Mouse (Mus musculus): ENCODE results near the gene Il17f.
"Not testable (repeated sequence)": the region's sequence is repeated elsewhere in the genome, so short reads cannot be mapped to it uniquely, and the experiment has no call there.

The Il17f gene

DNA sequence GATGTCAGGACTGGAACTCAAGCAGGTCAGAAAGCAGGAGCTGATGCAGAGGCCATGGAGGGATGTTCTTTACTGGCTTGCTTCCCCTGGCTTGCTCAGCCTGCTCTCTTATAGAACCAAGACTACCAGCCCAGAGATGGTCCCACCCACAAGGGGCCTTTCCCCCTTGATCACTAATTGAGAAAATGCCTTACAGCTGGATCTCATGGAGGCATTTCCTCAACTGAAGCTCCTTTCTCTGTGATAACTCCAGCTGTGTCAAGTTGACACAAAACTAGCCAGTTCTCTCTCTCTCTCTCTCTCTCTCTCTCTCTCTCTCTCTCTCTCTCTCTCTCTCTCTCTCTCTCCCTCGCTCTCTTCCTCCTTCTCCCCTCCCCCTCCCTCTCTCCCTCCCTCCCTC lies at the start of gene Il17f:
TSS of gene Il17f (minus strand) at position 101 of the 400 bp plus-strand sequence.
- DNase-seq (ENCODE audit: low spot score in 2 of 2): not testable (repeated sequence)

GRCm38 (mm10) chr1:20839911-20840310 lies 49.5 kb upstream of the Il17f start:
- no peak for DNase-seq (ENCODE audit: low spot score in 2 of 2)

DNA sequence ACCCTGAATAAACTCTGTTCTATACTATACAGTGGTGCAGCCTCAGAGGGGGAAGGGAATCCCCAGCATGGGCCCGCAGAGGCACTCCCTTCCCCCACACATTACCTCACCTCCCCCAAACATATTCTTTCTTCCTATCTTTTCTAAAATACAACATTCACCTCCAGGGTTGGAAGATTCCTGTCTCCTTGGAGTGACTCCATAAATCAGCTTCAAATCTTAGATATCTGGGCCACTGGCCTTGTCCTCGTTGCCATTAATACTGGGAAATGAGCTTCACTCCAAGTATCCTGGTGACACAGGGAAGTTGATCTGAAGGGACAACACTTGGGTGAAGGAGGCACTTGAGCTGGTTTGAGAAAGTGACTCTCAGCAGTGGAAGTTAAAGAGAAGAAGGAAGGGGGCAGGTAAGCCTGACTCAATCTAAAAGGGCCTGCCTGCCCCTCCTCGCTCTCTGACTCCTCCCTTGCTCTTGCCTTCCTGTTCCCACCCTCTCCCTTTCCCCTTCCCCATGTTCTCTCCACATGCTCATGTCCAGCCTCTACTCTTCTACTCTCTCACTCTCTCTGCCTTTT lies 46.2 kb upstream of the Il17f start:
- no peak for DNase-seq (ENCODE audit: low spot score in 2 of 2)

GRCm38 (mm10) chr1:20833141-20833511 lies 42.7 kb upstream of the Il17f start:
- DNase-seq (ENCODE audit: low spot score in 2 of 2): no peak

GRCm38 (mm10) chr1:20832473-20833140 lies 42.2 kb upstream of the Il17f start:
- no peak for DNase-seq (ENCODE audit: low spot score in 2 of 2)

GRCm38 (mm10) chr1:20830546-20830945 lies 40.1 kb upstream of the Il17f start:
- no peak for DNase-seq (ENCODE audit: low spot score in 2 of 2)

DNA sequence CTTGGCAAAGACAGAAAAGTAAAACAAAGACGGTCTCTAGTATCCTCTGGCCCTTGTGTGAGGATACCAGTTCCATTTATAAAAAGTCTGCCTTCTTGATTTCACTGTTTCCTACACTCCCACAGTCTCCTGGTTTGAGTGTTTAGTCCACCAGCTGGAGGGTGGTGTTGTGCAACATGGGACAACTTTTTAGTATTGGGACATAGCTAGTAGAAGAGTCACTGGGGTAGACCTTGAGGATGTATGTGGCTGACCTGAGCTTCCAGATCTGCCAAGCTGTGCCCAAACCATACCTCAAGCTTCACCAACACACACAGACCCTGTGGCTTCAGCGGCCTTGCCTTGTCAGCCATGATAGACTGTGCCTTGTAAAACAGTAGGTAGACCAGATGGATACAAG lies 37.6 kb upstream of the Il17f start:
- no peak for DNase-seq (ENCODE audit: low spot score in 2 of 2)

- DNase-seq (ENCODE audit: low spot score in 2 of 2): no peak
These were observed 34.6 kb upstream of the Il17f start for GRCm38 (mm10) chr1:20825036-20825435.

- DNase-seq (ENCODE audit: low spot score in 2 of 2): no peak
These were observed 33.5 kb upstream of the Il17f start for GRCm38 (mm10) chr1:20823906-20824305.

DNA sequence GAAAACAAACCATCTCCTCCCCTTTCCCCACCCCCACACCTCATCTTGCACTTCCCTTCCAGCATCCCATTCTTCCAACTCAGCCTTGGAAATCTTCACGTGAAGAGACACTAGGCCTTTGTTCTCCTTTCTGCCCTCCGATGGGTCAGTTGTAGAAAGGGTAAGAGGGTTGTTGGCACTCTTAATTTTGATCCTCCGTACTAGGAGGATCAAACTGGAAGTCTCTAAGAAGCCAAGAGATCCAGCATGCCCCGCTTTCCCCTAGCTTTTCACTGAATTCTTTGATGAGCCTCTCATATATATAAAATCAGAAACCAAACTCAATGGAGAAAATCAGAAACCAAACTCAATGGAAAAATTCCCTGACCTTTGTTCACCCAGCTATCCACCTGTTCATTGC lies 33.1 kb upstream of the Il17f start:
- DNase-seq (ENCODE audit: low spot score in 2 of 2): no peak

DNA sequence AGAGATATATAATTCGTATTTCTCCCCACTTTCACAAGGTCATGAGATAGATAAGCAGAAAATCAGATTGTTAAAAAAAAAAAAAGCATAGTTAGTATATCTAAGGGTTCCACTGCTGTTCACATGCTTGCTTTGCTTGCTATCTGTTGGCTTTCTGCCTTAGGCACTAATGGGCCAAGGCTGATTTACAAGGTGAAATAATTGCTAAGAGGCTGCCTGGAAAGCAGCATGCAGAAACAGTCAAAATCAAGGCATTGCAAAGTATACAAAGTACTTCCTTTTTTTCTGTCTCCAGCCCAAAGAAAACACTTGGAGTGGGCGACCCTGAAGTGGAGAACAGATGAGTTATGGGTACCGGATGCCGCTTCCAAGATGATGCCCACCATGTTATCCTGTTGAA lies 30.5 kb upstream of the Il17f start:
- DNase-seq (ENCODE audit: low spot score in 2 of 2): no peak

DNA sequence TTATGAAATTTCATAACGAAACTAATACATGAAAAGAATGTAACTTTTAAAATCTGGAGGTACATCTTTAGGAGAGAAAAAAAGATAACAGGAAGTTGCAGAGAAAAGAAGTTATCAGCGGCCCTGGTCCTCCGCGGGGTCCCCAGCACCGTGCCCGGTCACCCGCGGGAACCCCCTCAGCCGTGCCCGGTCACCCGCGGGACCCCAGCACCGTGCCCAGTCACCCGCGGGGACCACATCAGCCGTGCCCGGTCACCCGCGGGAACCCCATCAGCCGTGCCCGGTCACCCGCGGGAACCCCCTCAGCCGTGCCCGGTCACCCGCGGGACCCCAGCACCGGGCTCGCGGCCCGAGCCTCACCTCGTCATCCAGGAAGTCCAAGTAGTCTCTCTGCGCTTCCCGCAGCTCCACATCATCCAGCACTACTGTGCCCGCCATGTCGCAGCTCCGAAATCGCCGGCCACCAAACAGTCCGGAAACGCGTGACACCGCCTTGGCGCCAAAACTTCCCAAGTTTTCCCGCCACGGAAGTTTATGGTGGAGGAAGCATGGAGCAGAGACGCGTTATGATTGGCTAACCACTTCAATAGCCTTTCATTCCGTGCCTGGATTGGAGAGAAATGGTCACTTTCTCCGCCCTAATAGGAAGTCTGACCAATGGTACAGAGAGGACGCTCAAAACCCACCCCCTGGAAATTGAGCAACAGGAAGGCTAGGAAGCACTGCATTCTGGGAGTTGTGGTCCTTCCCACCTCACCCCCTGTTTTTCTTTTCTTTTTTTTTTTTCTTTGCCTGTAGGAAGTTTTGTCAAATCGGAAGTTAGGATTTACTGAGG lies 29.6 kb upstream of the Il17f start, which contains the start of gene Mcm3:
TSS of gene Mcm3 (minus strand) at position 542 of the 835 bp plus-strand sequence.
- DNase-seq (ENCODE audit: low spot score in 2 of 2): peak; percentile 56 to 77

GRCm38 (mm10) chr1:20817596-20817995 lies 27.2 kb upstream of the Il17f start:
- no peak for DNase-seq (ENCODE audit: low spot score in 2 of 2)

GRCm38 (mm10) chr1:20817172-20817571 lies 26.8 kb upstream of the Il17f start:
- no peak for DNase-seq (ENCODE audit: low spot score in 2 of 2)

DNA sequence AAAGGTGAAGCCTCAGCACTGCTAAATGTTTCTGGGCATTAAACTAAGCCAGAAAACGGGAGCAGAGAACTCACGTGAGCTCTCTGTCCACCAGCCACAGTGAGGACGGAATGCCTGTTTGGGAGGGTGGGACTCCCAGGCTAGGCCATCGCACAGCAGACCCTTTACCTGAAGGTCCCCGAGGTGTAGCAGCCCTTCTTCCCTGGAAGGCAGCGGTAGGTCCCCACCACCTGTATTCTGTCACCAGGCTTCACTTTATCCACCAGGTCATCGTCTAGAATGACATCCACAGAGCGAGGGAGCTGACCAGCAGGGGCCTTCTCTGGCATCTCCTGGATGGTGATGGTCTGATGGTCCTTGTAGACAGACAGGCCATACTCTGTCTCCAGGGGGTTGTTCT lies 24.1 kb upstream of the Il17f start:
- no peak for DNase-seq (ENCODE audit: low spot score in 2 of 2)

GRCm38 (mm10) chr1:20804526-20804925 lies 14.1 kb upstream of the Il17f start:
- DNase-seq (ENCODE audit: low spot score in 2 of 2): no peak

DNA sequence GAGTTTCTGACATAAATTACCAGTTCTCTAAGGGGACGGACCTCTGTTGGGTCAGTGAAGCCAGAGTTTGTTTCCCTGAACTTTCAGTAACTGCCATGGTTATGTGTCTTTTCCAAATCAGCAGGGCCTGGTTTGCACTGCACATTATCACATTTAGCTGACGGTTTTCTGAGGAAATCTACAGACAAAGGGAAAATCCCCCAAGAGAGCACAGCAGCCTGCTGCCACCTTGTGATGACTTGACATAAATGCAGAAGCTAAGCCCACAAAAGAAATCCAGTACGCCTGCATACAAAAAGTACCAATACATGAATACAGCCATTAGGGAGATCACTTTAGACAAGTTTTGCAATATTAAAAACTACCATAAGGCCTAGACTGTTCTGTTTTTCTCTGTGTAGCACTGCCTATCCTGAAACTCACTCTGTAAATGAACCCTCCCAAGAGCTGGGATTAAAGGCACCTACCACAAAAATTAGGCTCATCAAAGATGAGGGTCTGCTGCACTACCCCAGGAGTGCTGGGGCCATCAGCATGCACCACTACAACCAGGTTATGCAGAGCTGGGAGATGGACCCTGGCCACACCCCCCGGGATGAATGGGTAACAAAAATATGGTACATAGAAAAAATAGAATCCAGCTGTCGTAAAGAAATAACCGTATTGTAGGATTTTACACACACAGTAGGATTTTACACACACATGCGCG lies 11.4 kb upstream of the Il17f start:
- peak in 1 of 2 experiments; percentile 6 for DNase-seq (ENCODE audit: low spot score in 2 of 2)

DNA sequence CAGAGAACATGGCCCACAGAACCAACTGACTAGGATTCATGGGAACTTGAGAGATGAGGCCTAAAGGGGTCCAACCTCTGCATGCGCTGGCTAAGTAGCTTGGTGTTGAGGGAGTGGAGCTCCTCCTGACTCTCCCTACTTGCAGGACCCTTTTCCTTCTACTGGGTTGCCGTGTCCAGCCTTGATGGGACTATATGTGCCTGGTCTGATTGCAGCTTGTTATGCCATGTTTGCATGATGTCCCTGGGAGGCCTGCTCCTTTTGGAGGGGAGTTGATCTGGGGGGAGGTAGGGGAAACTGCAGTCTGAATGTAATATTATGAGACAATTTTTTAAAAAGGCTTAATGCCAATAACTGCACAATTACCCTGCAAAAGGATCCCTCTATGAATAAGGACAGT lies 10.9 kb upstream of the Il17f start:
- no peak for DNase-seq (ENCODE audit: low spot score in 2 of 2)

- DNase-seq (ENCODE audit: low spot score in 2 of 2): no peak
These were observed 4.8 kb upstream of the Il17f start for GRCm38 (mm10) chr1:20795178-20795577.

- no peak for DNase-seq (ENCODE audit: low spot score in 2 of 2)
These were observed 4.3 kb upstream of the Il17f start for GRCm38 (mm10) chr1:20794760-20795159.

DNA sequence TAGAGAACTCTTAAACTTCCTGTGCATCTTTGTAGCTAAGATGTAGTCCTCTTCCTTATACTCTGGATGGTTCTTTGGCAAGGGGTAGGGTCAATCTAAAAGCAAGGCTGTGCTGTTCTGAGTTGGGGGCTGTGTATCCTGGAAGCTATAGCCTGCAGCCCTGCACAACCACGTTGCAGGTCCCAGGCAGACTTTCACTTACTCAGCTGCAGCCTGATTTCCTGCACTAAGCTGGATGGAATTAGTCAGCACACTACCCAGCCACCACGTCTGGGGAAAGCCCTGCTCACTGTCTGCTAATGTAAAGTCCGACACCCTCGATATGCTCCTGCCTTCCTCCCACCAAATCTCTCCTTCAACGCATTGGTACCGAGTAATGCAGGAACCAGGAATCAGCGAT lies 997 bp upstream of the Il17f start:
- DNase-seq (ENCODE audit: low spot score in 2 of 2): no peak

DNA sequence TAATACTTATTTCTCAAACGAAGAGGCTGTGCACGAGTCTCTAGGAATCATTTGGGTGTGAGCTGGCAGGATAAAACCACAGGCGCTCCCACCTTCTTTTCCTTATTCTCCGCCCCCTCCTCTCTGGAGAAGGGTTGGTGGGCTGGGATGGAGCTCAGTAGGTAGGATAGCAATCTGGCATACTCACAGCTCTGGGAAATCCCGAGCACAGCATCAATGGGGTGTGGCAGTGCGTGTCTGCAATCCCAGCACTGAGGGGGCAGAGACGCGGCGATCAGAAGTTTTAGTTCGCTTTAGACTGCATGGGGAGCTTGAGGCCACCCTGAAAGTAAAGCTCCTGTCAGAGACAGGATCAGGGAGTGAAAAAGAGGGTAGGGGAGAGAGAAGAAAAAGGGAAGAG lies 2.0 kb downstream of the Il17f start:
- no peak for DNase-seq (ENCODE audit: low spot score in 2 of 2)
